Mouse (Mus musculus): ENCODE data around the gene Abcg5.

The Abcg5 gene

GRCm38 (mm10) chr17:84608606-84609005 is 74.2 kb downstream of the Abcg5 start:
- no peak for DNase-seq (ENCODE audit: low spot score in 2 of 2)

All from spleen, postnatal 4 days (tissue).